Mouse (Mus musculus) cerebellum, postnatal 4 days (tissue): ENCODE data around the gene Myoz1.

Experiments
- DNase-seq, 2 experiments: peaks; one replicate each; pipeline ENCODE4 v3.0.0; 2022; ENCODE audit warnings: low spot score in 2 of 2, mixed read lengths in 1 of 2

Myoz1 gene

GRCm38 (mm10) chr14:20672990-20673389 is 16.6 kb upstream of the Myoz1 start:
- peak in 1 of 2 experiments; percentile 49 for DNase-seq

- no peak for DNase-seq
Measured at GRCm38 (mm10) chr14:20668154-20668810, 11.9 kb upstream of the Myoz1 start, which contains the start of gene Synpo2l. Synpo2l (minus strand) TSS chr14:20668354.

GRCm38 (mm10) chr14:20667469-20667868 is 11.1 kb upstream of the Myoz1 start:
- no peak for DNase-seq

- no peak for DNase-seq
Measured at GRCm38 (mm10) chr14:20664436-20664835, 8.1 kb upstream of the Myoz1 start.

GRCm38 (mm10) chr14:20663601-20664000 is 7.3 kb upstream of the Myoz1 start:
- no peak for DNase-seq

- DNase-seq: no peak
Measured at GRCm38 (mm10) chr14:20662740-20663139, 6.4 kb upstream of the Myoz1 start.

GRCm38 (mm10) chr14:20661661-20662331 is 5.5 kb upstream of the Myoz1 start:
- DNase-seq: peak in 1 of 2 experiments; percentile 23

GRCm38 (mm10) chr14:20660827-20661660 is 4.7 kb upstream of the Myoz1 start:
- DNase-seq: peak; percentile 80 to 91

GRCm38 (mm10) chr14:20659687-20660086 is 3.3 kb upstream of the Myoz1 start:
- DNase-seq: no peak

GRCm38 (mm10) chr14:20658902-20659301 is 2.6 kb upstream of the Myoz1 start:
- no peak for DNase-seq

- peak in 1 of 2 experiments; percentile 25 for DNase-seq
Measured at GRCm38 (mm10) chr14:20658326-20658725, 2.0 kb upstream of the Myoz1 start.

GRCm38 (mm10) chr14:20655731-20656130 is 609 bp downstream of the Myoz1 start:
- DNase-seq: no peak

GRCm38 (mm10) chr14:20654690-20655421 is 1.5 kb downstream of the Myoz1 start:
- no peak for DNase-seq

- no peak for DNase-seq
Measured at GRCm38 (mm10) chr14:20651722-20652256, 4.6 kb downstream of the Myoz1 start.

GRCm38 (mm10) chr14:20651000-20651399 is 5.3 kb downstream of the Myoz1 start:
- no peak for DNase-seq

- DNase-seq: no peak
Measured at GRCm38 (mm10) chr14:20646381-20646780, 10.0 kb downstream of the Myoz1 start.

GRCm38 (mm10) chr14:20645547-20645946 is 10.8 kb downstream of the Myoz1 start:
- no peak for DNase-seq

- DNase-seq: no peak
Measured at GRCm38 (mm10) chr14:20641438-20641875, 14.9 kb downstream of the Myoz1 start.

GRCm38 (mm10) chr14:20640644-20641437 is 15.5 kb downstream of the Myoz1 start, which contains the start of gene Usp54:
Usp54 (minus strand) TSS chr14:20641063.
- DNase-seq: peak; percentile 92 to 97

- DNase-seq: no peak
Measured at GRCm38 (mm10) chr14:20639918-20640619, 16.3 kb downstream of the Myoz1 start.
